Mouse (Mus musculus) right cerebral cortex, postnatal 4 days (tissue): ENCODE results near the gene Agap1.
A peak's percentile ranks its signal among the peaks of the same experiment; 100 is the strongest.

Experiments used
- DNase-seq: peaks from one replicate; pipeline ENCODE4 v3.0.0-alpha.2; 2022

Agap1 gene

GRCm38 (mm10) chr1:89510731-89511130, 56.1 kb downstream of the Agap1 start:
- DNase-seq = no peak

- DNase-seq = no peak
Observed at GRCm38 (mm10) chr1:89513616-89514283, 59.1 kb downstream of the Agap1 start.

- DNase-seq = no peak
Observed at GRCm38 (mm10) chr1:89515808-89516560, 61.4 kb downstream of the Agap1 start.

GRCm38 (mm10) chr1:89517817-89518216, 63.2 kb downstream of the Agap1 start:
- DNase-seq = no peak

- no peak for DNase-seq
Observed at GRCm38 (mm10) chr1:89519914-89520643, 65.5 kb downstream of the Agap1 start.

GRCm38 (mm10) chr1:89521406-89521805, 66.8 kb downstream of the Agap1 start:
- DNase-seq = no peak

- no peak for DNase-seq
Observed at GRCm38 (mm10) chr1:89521935-89522535, 67.4 kb downstream of the Agap1 start.

GRCm38 (mm10) chr1:89524369-89524768, 69.8 kb downstream of the Agap1 start:
- DNase-seq = peak; percentile 99

GRCm38 (mm10) chr1:89524998-89525397, 70.4 kb downstream of the Agap1 start:
- no peak for DNase-seq

GRCm38 (mm10) chr1:89525825-89526224, 71.2 kb downstream of the Agap1 start:
- no peak for DNase-seq

- DNase-seq = no peak
Observed at GRCm38 (mm10) chr1:89528671-89529276, 74.2 kb downstream of the Agap1 start.

GRCm38 (mm10) chr1:89533702-89534101, 79.1 kb downstream of the Agap1 start:
- DNase-seq = no peak

GRCm38 (mm10) chr1:89535206-89535605, 80.6 kb downstream of the Agap1 start:
- no peak for DNase-seq

- no peak for DNase-seq
Observed at GRCm38 (mm10) chr1:89538163-89538946, 83.7 kb downstream of the Agap1 start.

GRCm38 (mm10) chr1:89539127-89539526, 84.5 kb downstream of the Agap1 start:
- DNase-seq = no peak

GRCm38 (mm10) chr1:89541151-89541550, 86.5 kb downstream of the Agap1 start:
- DNase-seq = no peak

- no peak for DNase-seq
Observed at GRCm38 (mm10) chr1:89542464-89542863, 87.9 kb downstream of the Agap1 start.

GRCm38 (mm10) chr1:89543312-89543711, 88.7 kb downstream of the Agap1 start:
- no peak for DNase-seq

GRCm38 (mm10) chr1:89544094-89544493, 89.5 kb downstream of the Agap1 start:
- no peak for DNase-seq

- DNase-seq = no peak
Observed at GRCm38 (mm10) chr1:89545099-89545498, 90.5 kb downstream of the Agap1 start.

- no peak for DNase-seq
Observed at GRCm38 (mm10) chr1:89547525-89548504, 93.2 kb downstream of the Agap1 start.
